Mouse (Mus musculus): ENCODE measurements around the gene Oip5. TPM values are rescaled to one million over a fixed set of nuclear protein-coding genes. Genes with fewer than 3 reads are reported as not detected.

Oip5 gene
- polyA plus RNA-seq (2015; fragmentation: Nextera tagmentation; extraction: Ambion mirVana): 48.0 and 56.3 TPM in 2 replicates

DNA sequence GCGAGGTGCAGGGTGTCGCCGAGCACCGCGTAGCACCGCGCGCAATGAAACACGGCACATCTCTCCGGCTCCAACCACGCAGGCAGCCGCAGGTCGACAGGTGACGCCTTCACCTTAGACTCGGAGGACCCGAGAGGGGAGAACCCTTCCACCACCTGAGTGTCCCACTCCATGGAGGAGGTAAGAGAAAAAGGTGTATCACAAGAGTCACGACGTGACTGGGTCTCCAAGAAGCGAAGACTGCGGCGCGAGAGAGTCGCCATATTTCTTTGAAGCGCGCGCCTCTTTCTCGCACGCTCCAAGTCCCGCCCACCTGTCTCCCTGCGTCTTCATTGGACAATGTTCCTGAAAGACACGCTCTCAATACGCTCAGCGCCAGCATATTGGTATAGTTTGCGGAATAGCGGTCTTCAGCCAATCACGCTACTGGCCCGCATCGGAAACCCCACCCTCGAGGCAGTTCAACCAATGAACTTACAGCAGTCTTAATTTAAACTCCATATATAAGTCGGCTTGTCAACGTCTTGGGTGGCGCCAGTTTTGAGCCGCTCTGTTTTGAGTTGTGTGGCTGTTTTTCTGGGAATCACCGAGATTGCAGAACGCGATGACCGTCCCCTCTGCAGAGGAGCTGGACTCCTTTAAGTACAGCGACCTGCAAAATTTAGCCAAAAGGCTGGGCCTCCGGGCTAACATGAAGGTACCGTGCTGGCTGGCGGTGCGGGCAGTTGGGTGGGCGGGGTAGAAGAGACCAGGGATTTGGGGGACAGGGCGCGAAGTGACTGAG is at the start of gene Oip5, which contains the start of gene Nusap1:
TSS of gene Oip5 (minus strand) at position 271 of the 784 bp plus-strand sequence.
TSS of gene Nusap1 (plus strand) at position 100 of the 784 bp plus-strand sequence.

DNA sequence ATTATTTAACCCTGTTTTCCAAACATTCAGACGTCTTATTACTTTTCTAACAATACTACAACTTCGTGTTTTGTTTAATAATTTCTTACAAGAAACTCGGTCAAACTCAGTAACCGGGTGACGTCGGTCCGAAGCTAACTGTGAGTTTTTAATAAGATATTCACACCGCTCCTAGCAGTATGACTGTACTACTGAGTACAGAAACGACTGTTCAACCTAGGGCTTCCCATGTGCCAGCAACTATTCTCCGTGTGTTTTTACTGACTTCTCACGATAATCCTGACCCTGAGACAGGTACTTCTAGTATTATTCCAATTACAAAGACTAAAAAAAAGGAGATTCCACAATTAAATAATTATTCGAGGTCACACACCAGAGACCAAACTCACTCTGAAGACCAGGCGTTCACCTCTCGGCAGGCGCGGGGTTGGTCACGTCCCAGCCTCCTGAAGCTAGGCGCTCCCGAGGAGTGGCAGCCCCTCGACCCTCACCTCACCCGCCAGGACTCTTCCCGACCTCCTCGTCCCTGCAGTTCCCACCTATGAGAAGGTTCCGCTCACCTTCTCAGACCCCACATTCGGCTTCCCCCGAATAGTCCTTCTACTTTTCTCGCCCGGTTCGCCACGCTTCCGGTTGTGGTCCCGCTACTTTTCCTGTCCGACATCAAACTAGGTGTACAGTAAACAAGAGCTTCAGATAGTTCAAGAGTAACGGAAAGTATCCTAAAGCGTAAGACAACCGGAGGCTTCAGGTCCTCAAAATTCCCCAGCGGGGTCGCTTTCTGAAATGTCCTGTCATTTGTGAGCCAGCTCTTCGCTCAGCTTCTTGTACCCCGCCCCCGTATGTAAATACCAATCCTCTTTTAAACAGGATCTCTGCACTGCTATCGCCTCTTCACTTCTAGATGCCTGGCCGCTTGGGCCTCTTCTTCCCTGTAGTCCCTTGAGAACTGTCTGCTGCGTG is 44.2 kb upstream of the Oip5 start, which contains the start of gene Ndufaf1:
TSS of gene Ndufaf1 (minus strand) at position 608 of the 963 bp plus-strand sequence.

Other genes starting within 250 kb of the Oip5 start
- gene Ino80, start 140.8 kb downstream of the Oip5 start, polyA plus RNA-seq (2015; fragmentation: Nextera tagmentation; extraction: Ambion mirVana): 2.9 and 3.1 TPM in 2 replicates
- gene Exd1, start 70.8 kb downstream of the Oip5 start, polyA plus RNA-seq (2015; fragmentation: Nextera tagmentation; extraction: Ambion mirVana): 0.16 and 0.31 TPM in 2 replicates
- gene Chp1, start 70.8 kb downstream of the Oip5 start, polyA plus RNA-seq (2015; fragmentation: Nextera tagmentation; extraction: Ambion mirVana): 50.4 and 51.4 TPM in 2 replicates
- gene Nusap1, start 171 bp downstream of the Oip5 start, polyA plus RNA-seq (2015; fragmentation: Nextera tagmentation; extraction: Ambion mirVana): 105 and 117 TPM in 2 replicates
- 30.7 and 33.1 TPM in 2 replicates for gene Ndufaf1, start 44.4 kb upstream of the Oip5 start, polyA plus RNA-seq (2015; fragmentation: Nextera tagmentation; extraction: Ambion mirVana)
- gene Rtf1, start 56.6 kb upstream of the Oip5 start, polyA plus RNA-seq (2015; fragmentation: Nextera tagmentation; extraction: Ambion mirVana): 38.5 and 40.6 TPM in 2 replicates
- 0.13 and 0.18 TPM in 2 replicates for gene Itpka, start 123.9 kb upstream of the Oip5 start, polyA plus RNA-seq (2015; fragmentation: Nextera tagmentation; extraction: Ambion mirVana)
- 0.11 TPM in 1 of 2 replicates, not detected in the other for gene Ltk, start 142.0 kb upstream of the Oip5 start, polyA plus RNA-seq (2015; fragmentation: Nextera tagmentation; extraction: Ambion mirVana)
- 8.4 and 11.4 TPM in 2 replicates for gene Rpap1, start 169.1 kb upstream of the Oip5 start, polyA plus RNA-seq (2015; fragmentation: Nextera tagmentation; extraction: Ambion mirVana)
- 3.5 and 4.8 TPM in 2 replicates for gene Tyro3, start 179.3 kb upstream of the Oip5 start, polyA plus RNA-seq (2015; fragmentation: Nextera tagmentation; extraction: Ambion mirVana)